Comparison of ENCODE assay signal across 22 mouse cellular contexts in the genomic region with DNA sequence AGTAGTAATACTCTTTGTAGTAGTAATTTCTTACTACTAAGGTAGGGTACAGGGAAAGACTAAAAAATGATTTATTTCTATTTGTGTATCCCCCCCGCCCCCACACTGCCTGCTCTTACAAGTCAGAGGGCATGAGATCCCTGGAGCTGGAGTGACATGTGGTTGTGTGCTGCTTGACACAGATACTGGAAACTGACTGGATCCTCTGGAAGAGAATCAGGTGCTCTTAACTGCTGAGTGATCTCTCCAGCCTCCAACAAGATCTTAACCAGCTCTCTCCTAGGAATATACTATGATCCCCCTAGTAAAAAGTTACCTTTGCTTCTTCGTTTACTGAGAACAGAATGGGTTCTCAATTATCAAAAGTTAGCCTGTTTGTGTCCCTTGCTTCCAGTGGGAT. TPM values are rescaled to one million over a fixed set of nuclear protein-coding genes. Genes with fewer than 3 reads are reported as not detected.
A peak's percentile ranks its signal among the peaks of the same experiment; 100 is the strongest.
DNase-seq lines count a peak whose midpoint lies in the region; TF ChIP-seq lines count a peak whose summit lies in the region.
"Had no signal": no experiment of that assay in that cellular context is flagged by ENCODE, and none has a peak within 500 bp of the region (broad histone marks: within the 10 kb centered on the region; RNA-seq: fewer than 3 reads in every experiment).

No protein-coding gene starts in this region.

- intact Hi-C loops in heart, postnatal 10 days (cut with DNase I) = loop anchor here (10.0 kb wide), 1 partner anchor 622 kb away; the partner anchor contains the start of gene Thrb

- peaks cover 21 to 64% of the 10 kb centered on the region in 2 experiments for H3K4me1 ChIP-seq in CH12.LX (ENCODE audit: control insufficient read depth in 1 of 2, insufficient read depth in 2 of 2)
- peaks cover 14% of the 10 kb centered on the region; the same call in 1 of the 2 replicates for H3K4me1 ChIP-seq in brown adipose tissue, adult 24 weeks (ENCODE audit: control insufficient read depth, insufficient read depth, insufficient read length, low read length)
- H3K4me1 ChIP-seq: embryonic facial prominence, embryonic 13.5 days; embryonic facial prominence, embryonic 15.5 days; forebrain, embryonic 10.5 days; forebrain, embryonic 12.5 days had no signal

- in situ Hi-C loops in CH12.LX (cut with MboI; ENCODE audit: low pct_ligation_motif_present, low pct_unique_long_range_greater_than_20kb, low sequenced_read_pairs) = loop anchor here (5.0 kb wide), 1 partner anchor 69 kb away; no protein-coding TSS in a partner anchor

- peaks cover 6 to 36% of the 10 kb centered on the region in 2 experiments for H3K36me3 ChIP-seq in CH12.LX (replicated peaks in 1 of 2; ENCODE audit: control insufficient read depth in 1 of 2, insufficient read depth in 1 of 2, low read length in 1 of 2)

- dilution Hi-C loops in CH12.LX (cut with MboI; ENCODE audit: extremely low pct_ligation_motif_present, extremely low pct_unique_long_range_greater_than_20kb, low sequenced_read_pairs) = no loop called here

- no peak overlapping the region for H3K9ac ChIP-seq in CH12.LX (ENCODE audit: insufficient read depth, low read depth)
- H3K9ac ChIP-seq: embryonic facial prominence, embryonic 13.5 days; embryonic facial prominence, embryonic 15.5 days; forebrain, embryonic 12.5 days had no signal

- no peak for TF ChIP-seq CTCF in CH12.LX (conservative IDR thresholded peaks at IDR 0.05 in 1 of 2, IDR thresholded peaks at IDR 0.05 in 1 of 2; ENCODE audit: low read depth in 2 of 2, low read length in 2 of 2)

- peak; percentile 61 for DNase-seq in heart, adult 11 months
- DNase-seq in heart, postnatal 10 days = no peak
- DNase-seq in CH12.LX (ENCODE audit: extremely low read depth) = no peak
- DNase-seq in cerebellum, postnatal 10 days = no peak
- no peak for DNase-seq in left cerebral cortex, adult 18-20 months (ENCODE audit: low spot score in 2 of 2)
- DNase-seq: adrenal gland, adult 8-10 months; adrenal gland, postnatal 14 days; adrenal gland, postnatal 36 days; cerebellum, adult 11 months; cerebellum, adult 18-20 months; cerebellum, adult 8-10 months; cerebellum, postnatal 14 days; cerebellum, postnatal 36 days; embryo, embryonic 11 days had no signal

- H3K4me2 ChIP-seq in CH12.LX (ENCODE audit: insufficient read depth, low read depth, poor library complexity, severe bottlenecking) = peak overlapping the region; percentile 45; the same call in 1 of the 2 replicates
- H3K4me2 ChIP-seq: embryonic facial prominence, embryonic 13.5 days; embryonic facial prominence, embryonic 15.5 days; forebrain, embryonic 12.5 days had no signal

- 0 out of 2 replicates have a peak overlapping the region, but pooled peaks have one; percentile 25 for H3K27ac ChIP-seq in CH12.LX (ENCODE audit: insufficient read depth, low read depth)
- peak overlapping the region; percentile 51; the same call in 1 of the 2 replicates for H3K27ac ChIP-seq in brown adipose tissue, adult 24 weeks (replicated peaks; ENCODE audit: low read depth, low read length)
- H3K27ac ChIP-seq: embryonic facial prominence, embryonic 13.5 days; embryonic facial prominence, embryonic 15.5 days; forebrain, embryonic 10.5 days; forebrain, embryonic 12.5 days had no signal

- no peak for TF ChIP-seq POLR2A in CH12.LX (IDR thresholded peaks at IDR 0.05; ENCODE audit: low read depth, low read length)

- no peaks in the 10 kb centered on the region for H3K27me3 ChIP-seq in CH12.LX (replicated peaks)
- H3K27me3 ChIP-seq: embryonic facial prominence, embryonic 13.5 days; embryonic facial prominence, embryonic 15.5 days; forebrain, embryonic 12.5 days; Patski had no signal

- H3K79me2 ChIP-seq in CH12.LX (replicated peaks; ENCODE audit: control insufficient read depth, extremely low read depth, insufficient read depth, poor library complexity, severe bottlenecking) = peaks cover 2% of the 10 kb centered on the region

- H3K9me3 ChIP-seq in CH12.LX (replicated peaks; ENCODE audit: low read length) = no peaks in the 10 kb centered on the region
- H3K9me3 ChIP-seq: embryonic facial prominence, embryonic 13.5 days; embryonic facial prominence, embryonic 15.5 days; forebrain, embryonic 10.5 days; forebrain, embryonic 12.5 days; G1E had no signal

- TF ChIP-seq EP300 in CH12.LX (IDR thresholded peaks at IDR 0.05; ENCODE audit: low read length) = no peak

- no peak overlapping the region for H3K4me3 ChIP-seq in CH12.LX (replicated peaks in 1 of 3; ENCODE audit: low read depth in 2 of 3, low read length in 2 of 3, poor library complexity in 1 of 3)
- H3K4me3 ChIP-seq in brown adipose tissue, adult 24 weeks (ENCODE audit: insufficient read depth, low read depth, low read length) = no peak overlapping the region
- H3K4me3 ChIP-seq: embryonic facial prominence, embryonic 13.5 days; embryonic facial prominence, embryonic 15.5 days; erythroblast, embryonic 14.5 days; forebrain, embryonic 10.5 days; forebrain, embryonic 12.5 days had no signal

- no peak for TF ChIP-seq RAD21 in CH12.LX (IDR thresholded peaks at IDR 0.05; ENCODE audit: low read depth, low read length)

TF ChIP-seq in CH12.LX, 34 proteins besides CTCF, POLR2A, EP300 and RAD21:
- TF ChIP-seq MAX (IDR thresholded peaks at IDR 0.05; ENCODE audit: low read length) (no peak), CHD1 (IDR thresholded peaks at IDR 0.05; ENCODE audit: low read depth, low read length) (no peak), JUN (IDR thresholded peaks at IDR 0.05; ENCODE audit: insufficient read depth, low read depth, low read length) (no peak)

RNA-seq across cellular contexts. Expression of gene Rpl15, which starts 15.2 kb away (rescaled TPM):
- total RNA-seq in heart, postnatal 10 days (2021) = 100 to 1,000 TPM; 793 to 803 TPM
- total RNA-seq in CH12.LX (2012; rRNA removed) = 2,059 and 2,113 TPM in 2 replicates
- total RNA-seq in CH12.LX (2014; rRNA removed) = 2,291 and 2,467 TPM in 2 replicates
- 753 and 1,059 TPM in 2 replicates for polyA plus RNA-seq in CH12.LX (2012; ENCODE audit: insufficient read length, low read depth)
- 276 and 397 TPM in 2 replicates for polyA plus RNA-seq in brown adipose tissue, adult 24 weeks (2012; ENCODE audit: insufficient read depth, insufficient read length, missing spikeins)
- 100 to 1,000 TPM; 374 to 415 TPM for total RNA-seq in left cerebral cortex, adult 18-20 months (2021)

RNA-seq across cellular contexts. Expression of gene Nkiras1, which starts 15.5 kb away (rescaled TPM):
- 10 to 100 TPM; 28.2 to 29.6 TPM for total RNA-seq in heart, postnatal 10 days (2021)
- 5.5 and 6.6 TPM in 2 replicates for total RNA-seq in CH12.LX (2012; rRNA removed)
- 9.2 and 10.7 TPM in 2 replicates for total RNA-seq in CH12.LX (2014; rRNA removed)
- 9.8 and 12.5 TPM in 2 replicates for polyA plus RNA-seq in CH12.LX (2012; ENCODE audit: insufficient read length, low read depth)
- polyA plus RNA-seq in brown adipose tissue, adult 24 weeks (2012; ENCODE audit: insufficient read depth, insufficient read length, missing spikeins) = 49.4 and 60.7 TPM in 2 replicates
- 100 to 1,000 TPM; 101 to 104 TPM for total RNA-seq in left cerebral cortex, adult 18-20 months (2021)

RNA-seq across cellular contexts. Expression of gene Ube2e1, which starts 45.2 kb away (rescaled TPM):
- 10 to 100 TPM; 36.6 to 42.3 TPM for total RNA-seq in heart, postnatal 10 days (2021)
- total RNA-seq in CH12.LX (2012; rRNA removed) = 28.1 and 32.9 TPM in 2 replicates
- total RNA-seq in CH12.LX (2014; rRNA removed) = 178 and 183 TPM in 2 replicates
- 167 and 202 TPM in 2 replicates for polyA plus RNA-seq in CH12.LX (2012; ENCODE audit: insufficient read length, low read depth)
- polyA plus RNA-seq in brown adipose tissue, adult 24 weeks (2012; ENCODE audit: insufficient read depth, insufficient read length, missing spikeins) = 69.1 and 84.2 TPM in 2 replicates
- total RNA-seq in left cerebral cortex, adult 18-20 months (2021) = 100 to 1,000 TPM; 112 to 122 TPM

RNA-seq across cellular contexts. Expression of gene Nr1d2, which starts 47.5 kb away (rescaled TPM):
- 10 to 100 TPM; 47.2 to 48.0 TPM for total RNA-seq in heart, postnatal 10 days (2021)
- total RNA-seq in CH12.LX (2012; rRNA removed) (4.5 and 5.1 TPM in 2 replicates), CH12.LX (2014; rRNA removed) (8.4 and 9.3 TPM in 2 replicates)
- polyA plus RNA-seq in CH12.LX (2012; ENCODE audit: insufficient read length, low read depth) = 5.6 and 6.8 TPM in 2 replicates
- 23.8 and 30.8 TPM in 2 replicates for polyA plus RNA-seq in brown adipose tissue, adult 24 weeks (2012; ENCODE audit: insufficient read depth, insufficient read length, missing spikeins)
- total RNA-seq in left cerebral cortex, adult 18-20 months (2021) = 10 to 100 TPM; 80.0 to 87.4 TPM
- polyA plus RNA-seq: erythroblast, embryonic 14.5 days had no signal
